Mouse (Mus musculus) heart, postnatal 10 days (tissue): ENCODE measurements at regions not wholly inside any gene's neighbourhood (a gene's known extent, or its start where the extent isn't known, plus 50 kb on each side); places are given as distances from the start of the nearest gene placed in this dataset.

Source experiments
- DNase-seq, 2 experiments: peaks; one replicate each; pipeline ENCODE4 v3.0.0; 2021
- intact Hi-C: fragments of 180-260 bp; cut with DNase I; formaldehyde crosslinking; loops from one replicate; pipeline ENCODE4 v1.15.1; 2025

GRCm38 (mm10) chr2:137497616-137498015 lies 381.2 kb upstream of the Jag1 start:
- DNase-seq: no peak
- intact Hi-C loops: no loop called here

DNA sequence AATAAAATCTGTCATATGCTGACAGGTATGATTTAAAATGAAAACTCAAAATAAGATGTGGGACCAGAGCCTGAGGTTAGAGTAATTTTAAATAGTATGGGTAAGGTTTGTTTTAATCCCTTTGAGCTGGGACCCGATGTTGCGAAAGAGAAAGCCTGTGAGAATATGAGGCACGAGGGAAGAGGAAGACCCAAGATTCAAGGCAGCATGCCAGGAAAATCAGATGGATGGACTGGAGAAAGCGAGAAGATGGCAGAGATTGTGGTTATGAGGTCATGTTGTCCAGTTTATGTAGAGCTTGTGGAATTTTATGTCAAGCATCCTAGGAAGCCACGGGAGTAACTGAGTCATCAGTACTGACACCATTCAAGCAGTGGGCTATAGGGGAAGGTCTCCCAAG lies 377.2 kb upstream of the Jag1 start:
- DNase-seq: no peak
- intact Hi-C loops: no loop called here

DNA sequence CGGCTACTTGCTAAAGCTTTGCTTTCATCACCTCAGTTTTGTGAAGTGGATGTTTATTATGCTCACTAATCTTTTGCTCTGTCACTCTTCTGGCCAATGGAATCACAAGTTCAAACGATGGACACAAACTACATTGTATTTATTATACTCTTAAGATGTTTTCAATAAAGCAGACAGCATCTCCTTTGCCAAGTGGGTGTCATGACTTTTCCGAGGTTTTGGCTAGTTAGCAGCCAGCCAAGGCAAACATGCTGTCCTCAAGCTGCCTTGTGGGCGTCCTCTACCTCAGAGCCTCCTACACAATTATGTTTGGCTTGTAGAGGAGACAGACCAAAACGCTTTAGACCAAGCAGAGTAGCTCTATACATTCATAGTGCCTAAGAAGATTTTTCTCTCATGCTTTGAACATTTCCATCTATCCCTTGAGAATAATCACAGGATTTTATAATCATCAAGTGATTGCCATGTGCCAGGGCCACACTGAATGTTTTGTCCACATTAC lies 372.8 kb upstream of the Jag1 start:
- DNase-seq: peak; percentile 12 to 14
- intact Hi-C loops: no loop called here

- intact Hi-C loops: no loop called here
- DNase-seq: no peak
These were observed 352.3 kb upstream of the Jag1 start for GRCm38 (mm10) chr2:137468769-137469168.

DNA sequence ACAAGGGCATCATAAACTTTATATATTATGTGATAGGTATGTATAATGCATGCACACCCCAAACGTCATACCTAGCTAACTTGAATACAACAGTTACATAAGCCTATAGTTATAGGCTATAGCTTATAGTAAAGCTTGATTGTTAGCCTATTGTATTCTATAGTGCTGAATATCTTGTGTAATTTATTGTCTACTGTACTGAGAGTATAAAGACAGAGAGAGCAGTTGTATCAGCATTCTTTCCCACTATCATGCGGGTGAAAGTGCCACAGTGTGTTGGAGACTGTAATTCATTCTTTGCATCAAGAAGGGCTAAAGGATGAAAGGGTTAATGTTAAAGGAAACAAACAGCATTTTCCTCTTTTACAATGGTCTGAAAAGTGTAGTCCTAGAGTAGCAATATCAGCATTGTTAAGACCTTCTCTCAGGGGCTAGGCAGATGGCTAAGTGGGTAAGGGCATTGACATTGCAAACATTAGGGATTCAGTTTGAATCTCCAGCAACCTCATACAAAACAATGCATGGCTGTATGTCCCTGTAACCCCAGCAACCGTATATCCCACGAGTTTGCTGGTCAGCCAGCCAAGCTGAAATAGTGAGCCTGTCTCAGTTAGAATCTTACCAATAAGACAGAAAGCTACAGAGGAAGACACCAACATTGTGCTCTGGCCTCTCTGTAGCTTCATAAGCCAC lies 340.8 kb upstream of the Jag1 start:
- DNase-seq: no peak
- intact Hi-C loops: no loop called here

DNA sequence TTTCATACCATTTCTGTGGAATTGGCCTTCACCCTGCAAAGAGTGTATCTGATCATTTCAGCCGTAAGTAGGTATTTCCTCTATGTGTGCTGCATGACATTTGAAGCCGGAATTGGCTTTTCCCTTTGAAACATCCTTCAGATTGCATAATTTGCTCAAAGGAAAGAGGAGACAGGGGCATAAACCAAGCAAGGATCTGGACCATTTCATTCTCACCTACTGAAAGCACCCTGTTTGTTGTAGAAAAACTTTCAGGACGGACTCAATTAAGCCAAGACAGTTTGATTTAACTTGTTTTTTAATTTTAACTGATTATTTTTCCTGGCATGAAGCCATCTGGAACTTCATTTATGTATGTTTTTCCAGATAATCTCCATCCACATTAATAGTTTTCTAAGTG lies 340.0 kb upstream of the Jag1 start:
- intact Hi-C loops: no loop called here
- DNase-seq: no peak

GRCm38 (mm10) chr2:137446919-137447318 lies 330.5 kb upstream of the Jag1 start:
- DNase-seq: no peak
- intact Hi-C loops: no loop called here

- intact Hi-C loops: no loop called here
- DNase-seq: peak in 1 of 2 experiments; percentile 17
These were observed 321.3 kb upstream of the Jag1 start for GRCm38 (mm10) chr2:137437741-137438140.

- peak; percentile 57 to 58 for DNase-seq
- intact Hi-C loops: no loop called here
These were observed 319.7 kb upstream of the Jag1 start for GRCm38 (mm10) chr2:137436161-137436560.

DNA sequence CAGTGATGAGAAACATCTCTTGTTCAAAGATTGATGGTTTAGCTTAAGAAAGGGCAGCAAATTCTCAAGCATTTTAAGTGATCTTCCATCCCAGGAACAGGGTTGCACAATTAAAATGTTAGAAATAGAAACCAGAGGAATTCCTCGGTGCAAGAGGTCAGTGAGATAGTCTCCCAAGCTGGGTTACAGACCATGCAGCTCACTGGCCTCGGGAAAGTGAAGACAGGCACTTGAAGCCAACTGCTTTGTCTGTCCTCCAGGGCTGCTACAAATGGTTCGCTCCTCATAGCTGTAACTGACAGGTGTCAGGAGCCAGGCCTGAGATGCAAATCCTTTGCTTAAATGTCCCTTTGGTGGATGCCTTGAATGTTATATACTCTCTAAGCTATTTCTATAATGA lies 306.2 kb upstream of the Jag1 start:
- peak in 1 of 2 experiments; percentile 21 for DNase-seq
- intact Hi-C loops: loop anchor here (10.0 kb wide), 1 partner anchor 308 kb away; the partner anchor contains the start of gene Jag1

DNA sequence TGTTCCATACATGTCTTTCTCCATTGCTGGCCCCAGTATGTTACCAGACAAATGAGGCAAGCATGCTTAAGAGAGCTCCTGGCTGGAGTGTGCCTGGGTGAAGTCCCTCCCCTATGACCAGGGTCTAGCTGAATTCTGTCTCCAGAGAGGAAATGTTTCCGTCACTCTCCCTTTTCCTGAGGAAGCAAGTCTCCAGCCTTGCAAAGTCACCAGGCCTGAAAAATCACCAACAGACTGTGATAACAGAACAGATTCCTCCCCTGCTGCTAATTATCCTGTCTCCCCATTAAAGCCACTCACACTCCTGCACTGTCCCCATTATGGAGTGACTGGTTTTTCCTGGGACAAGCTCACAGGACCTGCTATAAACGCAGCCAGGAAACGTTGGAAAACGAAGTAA lies 303.2 kb upstream of the Jag1 start:
- DNase-seq: peak; percentile 28 to 34
- intact Hi-C loops: loop anchor here (10.0 kb wide), 1 partner anchor 305 kb away; the partner anchor contains the start of gene Jag1

DNA sequence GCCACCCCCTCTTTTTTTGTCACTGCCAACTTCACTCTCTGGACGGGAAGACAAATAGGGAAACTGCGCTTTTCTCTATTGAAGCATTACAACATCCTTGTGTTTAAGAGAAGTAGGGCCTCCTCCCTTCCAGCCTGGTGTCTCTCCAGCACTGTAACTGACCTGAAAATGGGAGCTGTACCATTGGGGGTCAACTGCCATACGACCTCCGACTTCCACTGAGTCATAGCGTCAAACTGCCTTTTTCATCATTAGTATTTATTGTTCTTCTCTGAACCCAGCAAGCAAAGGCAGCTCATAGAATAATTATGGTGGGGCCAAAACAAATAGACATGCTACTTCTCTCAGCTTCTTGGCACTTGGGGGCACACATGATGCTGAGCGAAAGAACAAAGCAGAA lies 301.2 kb upstream of the Jag1 start:
- no peak for DNase-seq

GRCm38 (mm10) chr2:137413432-137413831 lies 297.0 kb upstream of the Jag1 start:
- intact Hi-C loops: no loop called here

More for the DNA sequence above, 301.2 kb upstream of the Jag1 start:
- intact Hi-C loops: no loop called here

DNA sequence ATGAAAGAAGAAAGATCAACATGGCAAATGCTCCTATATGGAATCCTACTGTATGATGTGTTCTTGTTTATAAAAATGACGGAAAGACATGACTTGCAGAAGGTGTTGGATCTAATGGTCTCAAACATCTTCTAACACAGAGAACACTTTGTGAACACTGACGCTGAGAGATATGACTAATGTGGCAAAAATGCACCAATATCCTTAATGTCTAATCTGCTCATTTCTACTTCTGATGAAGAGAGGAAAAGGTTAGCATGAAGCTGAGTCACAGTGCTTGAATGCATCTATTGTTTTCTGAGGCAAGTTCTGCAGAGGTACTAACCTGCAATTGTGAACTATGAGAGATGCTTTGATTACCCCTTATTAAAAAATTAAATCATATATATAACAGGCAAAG lies 293.2 kb upstream of the Jag1 start:
- no peak for DNase-seq
- intact Hi-C loops: no loop called here

More at GRCm38 (mm10) chr2:137413432-137413831, 297.0 kb upstream of the Jag1 start:
- no peak for DNase-seq

DNA sequence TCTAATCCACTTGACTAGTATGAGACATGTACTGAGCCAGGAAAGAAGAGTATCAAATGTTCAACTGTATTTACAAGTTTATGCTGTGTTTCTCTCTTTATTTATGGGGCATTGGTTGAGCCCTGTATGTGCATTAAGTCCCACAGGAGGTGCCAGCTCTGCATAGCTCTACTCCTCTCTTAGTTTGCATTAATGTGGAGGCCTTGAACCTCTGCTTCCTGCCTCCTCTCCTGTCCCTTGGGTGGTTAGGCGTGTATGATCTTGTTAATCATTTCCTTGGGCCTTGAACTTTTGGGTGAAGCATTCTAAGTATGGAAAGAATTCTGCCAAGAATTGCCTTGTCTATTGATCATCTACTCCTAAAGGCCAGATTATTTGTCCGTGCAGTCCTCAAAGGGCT lies 291.9 kb upstream of the Jag1 start:
- intact Hi-C loops: no loop called here
- no peak for DNase-seq

GRCm38 (mm10) chr2:137393486-137393885 lies 277.0 kb upstream of the Jag1 start:
- intact Hi-C loops: no loop called here
- DNase-seq: no peak

DNA sequence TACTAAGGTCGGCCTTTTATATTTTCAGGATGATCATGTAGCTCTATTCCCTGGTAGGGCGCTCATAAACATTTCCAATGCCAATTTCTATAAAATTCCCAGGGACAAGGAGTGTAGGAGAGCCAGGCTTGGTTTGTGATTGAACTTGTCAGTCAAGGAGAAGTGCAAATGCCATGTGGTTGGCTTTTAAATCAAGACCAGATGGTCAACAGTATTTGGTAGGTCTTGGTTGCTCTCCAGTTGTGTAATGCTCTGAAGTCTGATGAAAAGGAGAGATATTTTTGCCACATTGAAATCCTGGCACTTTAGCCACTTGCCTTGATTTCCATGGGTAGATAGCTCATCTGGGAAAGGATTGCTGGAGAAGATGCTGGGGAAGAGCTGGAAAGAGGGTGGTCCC lies 263.4 kb upstream of the Jag1 start:
- DNase-seq: no peak
- intact Hi-C loops: no loop called here

DNA sequence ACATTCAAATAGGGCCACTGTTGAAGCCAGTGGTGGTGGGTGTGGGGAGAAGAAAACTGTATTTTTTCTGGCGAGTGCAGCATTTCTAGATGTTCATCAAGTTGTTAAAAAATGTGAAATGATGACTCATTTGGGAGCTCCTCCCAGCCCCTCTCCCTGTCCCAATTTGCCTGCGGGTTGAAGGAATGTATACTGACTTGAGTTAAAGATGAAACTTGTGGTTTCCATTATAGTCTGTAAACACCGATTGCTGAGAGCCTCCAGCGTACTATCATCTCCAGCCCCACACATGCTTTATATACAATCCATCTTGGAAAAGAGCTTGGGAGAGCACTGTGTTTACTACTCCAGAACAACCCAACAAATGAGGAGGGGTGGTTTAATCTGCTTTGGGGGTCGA lies 258.9 kb upstream of the Jag1 start:
- intact Hi-C loops: no loop called here
- no peak for DNase-seq

DNA sequence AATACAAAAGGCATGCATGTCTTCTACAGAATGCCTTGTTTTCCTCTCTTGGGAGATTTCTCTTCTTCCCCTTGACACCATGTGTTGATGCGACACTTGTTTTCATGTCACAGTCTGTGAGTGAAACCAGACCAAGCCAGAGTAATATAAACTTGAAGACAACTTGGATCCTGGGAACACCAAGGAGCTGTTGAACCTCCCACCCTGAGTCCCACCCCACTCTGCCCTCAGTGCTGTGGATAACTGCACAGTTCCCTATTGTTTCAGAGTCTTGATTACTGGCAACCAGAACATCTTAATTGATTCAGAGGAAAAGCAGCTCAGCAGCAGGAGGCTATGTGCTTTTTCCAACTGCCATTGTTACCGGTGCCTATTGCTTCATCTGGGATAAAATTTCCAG lies 254.6 kb upstream of the Jag1 start:
- intact Hi-C loops: no loop called here
- no peak for DNase-seq

DNA sequence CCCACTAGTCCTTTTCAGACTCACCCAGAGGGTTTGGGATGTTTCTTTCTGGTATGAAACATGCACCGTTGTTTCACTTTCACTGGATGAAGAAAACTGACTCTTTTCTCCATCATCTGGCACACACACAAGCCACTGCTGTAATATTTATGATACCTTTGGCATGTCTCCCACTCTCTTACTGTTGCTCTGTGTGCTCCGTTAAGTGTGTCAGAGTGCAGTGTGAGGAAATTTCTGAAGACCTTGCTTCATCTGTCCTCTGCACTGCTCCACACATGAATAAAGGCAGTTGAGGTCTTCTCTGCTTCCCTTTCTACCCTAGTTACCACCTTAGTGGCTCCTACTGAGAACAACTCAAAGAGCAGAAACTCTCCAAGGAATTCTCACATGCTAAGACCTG lies 246.6 kb upstream of the Jag1 start:
- intact Hi-C loops: no loop called here
- no peak for DNase-seq

DNA sequence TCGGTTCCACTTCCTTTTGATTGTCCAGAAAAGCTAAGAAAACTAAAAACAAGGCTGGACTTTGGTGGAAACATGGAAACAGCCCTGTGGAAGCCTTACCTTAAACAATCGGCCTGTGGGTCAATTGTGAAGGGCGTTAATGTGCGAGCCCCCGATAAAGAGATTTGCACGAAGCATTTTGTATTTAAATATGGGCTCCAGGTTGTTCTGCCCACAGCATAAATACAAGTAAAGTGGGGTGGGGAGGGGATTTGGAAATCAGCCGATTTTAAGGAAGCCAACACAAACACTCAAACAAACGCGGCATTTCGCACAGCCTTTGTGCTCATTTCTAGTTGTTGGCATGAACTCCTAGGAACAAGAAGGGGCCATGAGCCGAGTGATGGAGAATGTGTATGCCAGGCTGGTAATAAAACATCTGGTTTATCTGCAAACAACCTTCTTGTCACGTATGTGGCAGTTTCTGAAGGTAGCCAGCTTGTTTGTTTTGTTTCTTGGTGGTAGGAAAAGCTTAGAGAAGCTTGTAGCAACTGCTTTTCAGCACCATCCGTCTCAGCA lies 240.8 kb upstream of the Jag1 start:
- DNase-seq: peak; percentile 11 to 36
- intact Hi-C loops: no loop called here

DNA sequence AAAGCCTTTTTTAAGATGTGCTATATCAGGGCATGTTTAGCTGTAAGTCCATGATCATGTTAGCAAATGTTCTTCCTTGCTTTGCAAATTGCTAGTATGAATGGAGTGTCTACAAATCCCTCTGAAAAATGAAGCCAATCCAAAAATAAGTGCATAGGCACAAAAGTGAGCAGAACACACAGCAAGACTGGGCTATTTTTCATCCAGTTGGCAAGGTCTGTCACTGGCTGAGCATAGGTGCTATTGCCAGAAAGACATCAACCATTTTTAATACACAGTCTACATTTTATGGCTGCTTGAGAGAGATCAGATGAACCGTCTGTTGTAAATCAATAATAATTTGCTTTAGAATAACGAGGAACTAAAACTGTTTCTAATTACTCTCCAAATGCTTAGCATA lies 227.3 kb upstream of the Jag1 start:
- intact Hi-C loops: no loop called here

More for the DNA sequence above, 227.3 kb upstream of the Jag1 start:
- no peak for DNase-seq
